Mouse (Mus musculus) myocyte (in vitro differentiated cells): ENCODE measurements around the gene Ghrh.

Experiments
- CEBPB ChIP-seq: IDR thresholded peaks from 2 replicates; pipeline ENCODE4 v1.6.1; 2011; ENCODE audit warnings: mild to moderate bottlenecking, moderate library complexity; ENCODE audit not compliant: poor library complexity, insufficient read depth, severe bottlenecking
- E2F4 ChIP-seq: IDR thresholded peaks from one replicate; pipeline ENCODE4 v1.6.1; 2011; ENCODE audit warnings: mild to moderate bottlenecking, control low read depth, moderate library complexity; ENCODE audit not compliant: insufficient read depth
- MAX ChIP-seq: IDR thresholded peaks from one replicate; pipeline ENCODE4 v1.6.1; 2011; ENCODE audit warnings: low read depth, mild to moderate bottlenecking, control low read depth
- MYOD1 ChIP-seq, 3 experiments: IDR thresholded peaks; one replicate each; pipeline ENCODE4 v1.6.1; 2011; ENCODE audit warnings: control low read depth in 2 of 3, low read depth in 2 of 3, mild to moderate bottlenecking in 2 of 3, moderate library complexity in 1 of 3; ENCODE audit not compliant: insufficient read length in 2 of 3, control insufficient read depth in 1 of 3
- MYOG ChIP-seq, 3 experiments: IDR thresholded peaks; one replicate each; pipeline ENCODE4 v1.6.1; 2011; ENCODE audit warnings: control low read depth in 2 of 3, low read depth in 2 of 3, mild to moderate bottlenecking in 2 of 3; ENCODE audit not compliant: insufficient read length in 2 of 3, control insufficient read depth in 1 of 3, insufficient read depth in 1 of 3
- POLR2A ChIP-seq: IDR thresholded peaks from one replicate; pipeline ENCODE4 v1.6.1; 2011; ENCODE audit warnings: low read depth, mild to moderate bottlenecking, control low read depth, moderate library complexity; ENCODE audit not compliant: insufficient read length
- POLR2AphosphoS2 ChIP-seq: IDR thresholded peaks from one replicate; pipeline ENCODE4 v1.6.1; 2011; ENCODE audit warnings: low read depth, control low read depth; ENCODE audit not compliant: insufficient read length
- REST ChIP-seq: IDR thresholded peaks from one replicate; pipeline ENCODE4 v1.6.1; 2011; ENCODE audit warnings: mild to moderate bottlenecking, control low read depth, moderate library complexity; ENCODE audit not compliant: insufficient read depth, insufficient read length
- SRF ChIP-seq: IDR thresholded peaks from one replicate; pipeline ENCODE4 v1.6.1; 2011; ENCODE audit warnings: low read depth; ENCODE audit not compliant: control insufficient read depth, insufficient read length
- TCF12 ChIP-seq: IDR thresholded peaks from one replicate; pipeline ENCODE4 v1.6.1; 2011; ENCODE audit warnings: mild to moderate bottlenecking, control low read depth; ENCODE audit not compliant: poor library complexity, insufficient read depth, severe bottlenecking
- TCF3 ChIP-seq: IDR thresholded peaks from one replicate; pipeline ENCODE4 v1.6.1; 2011; ENCODE audit warnings: low read depth, control low read depth; ENCODE audit not compliant: insufficient read length
- USF1 ChIP-seq: IDR thresholded peaks from one replicate; pipeline ENCODE4 v1.6.1; 2011; ENCODE audit warnings: low read depth, mild to moderate bottlenecking, control low read depth, moderate library complexity

GRCm38 (mm10) chr2:157384836-157385235 lies 37.5 kb upstream of the Ghrh start:
- TF ChIP-seq MAX (no peak), POLR2A (no peak), MYOG (IDR thresholded peaks at IDR 0.05; ENCODE audit: control insufficient read depth in 1 of 3, insufficient read depth in 1 of 3, insufficient read length in 2 of 3, low read depth in 2 of 3) (no peak), USF1 (no peak), CEBPB (no peak), MYOD1 (IDR thresholded peaks at IDR 0.05; ENCODE audit: control insufficient read depth in 1 of 3, insufficient read length in 2 of 3, low read depth in 2 of 3) (no peak), POLR2AphosphoS2 (no peak), TCF12 (no peak), E2F4 (no peak), SRF (no peak), REST (no peak), TCF3 (no peak)
